Mouse (Mus musculus): ENCODE data around the gene Nae1. TPM values are rescaled to one million over a fixed set of nuclear protein-coding genes. Genes with fewer than 3 reads are reported as not detected.

The Nae1 gene
- total and polyA plus RNA-seq, 2 experiments from 2014 or later: 86.3 to 120 TPM

DNA sequence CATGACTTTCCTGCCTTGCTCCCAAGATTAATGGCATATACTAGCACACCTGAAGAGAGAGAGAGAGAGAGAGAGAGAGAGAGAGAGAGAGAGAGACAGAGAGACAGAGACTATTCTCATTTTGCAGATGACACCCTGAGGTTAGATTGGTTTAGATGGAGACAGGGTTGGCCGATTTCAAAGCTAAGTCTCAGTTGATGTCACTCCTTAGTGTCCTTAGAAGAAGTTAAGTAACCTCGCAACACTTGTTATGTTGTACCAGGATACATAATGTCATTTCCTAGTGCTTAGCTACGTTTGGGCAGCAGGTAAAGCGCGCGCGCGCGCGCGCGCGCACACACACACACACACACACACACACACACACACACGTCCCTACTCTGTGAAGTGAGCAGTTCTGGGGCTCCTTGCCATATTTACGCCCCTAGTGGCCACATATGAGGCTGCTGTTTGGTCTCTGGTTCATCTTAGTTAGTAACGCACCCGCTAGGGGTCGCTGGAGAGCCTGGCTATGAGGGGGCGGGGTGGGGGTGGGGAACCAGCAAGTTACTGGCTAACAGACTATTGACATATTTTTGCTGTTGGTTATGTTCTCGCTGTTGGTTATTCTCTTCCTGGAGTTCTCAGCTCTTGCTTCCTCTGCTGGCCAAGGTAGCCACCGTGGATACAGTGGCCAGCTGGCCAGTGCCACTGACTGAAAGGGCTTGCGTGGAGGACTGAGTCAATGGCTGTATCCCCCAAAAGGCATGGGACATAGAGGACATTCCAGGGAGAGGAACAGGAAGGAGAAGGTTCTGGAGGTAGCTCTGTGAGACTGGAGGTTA is 30.4 kb upstream of the Nae1 start:
- WGBS: 18% methylated on average over 22 of the region's 22 CpGs
- H3K4me2 ChIP-seq (ENCODE audit: low read depth): peak overlapping the region; percentile 19

DNA sequence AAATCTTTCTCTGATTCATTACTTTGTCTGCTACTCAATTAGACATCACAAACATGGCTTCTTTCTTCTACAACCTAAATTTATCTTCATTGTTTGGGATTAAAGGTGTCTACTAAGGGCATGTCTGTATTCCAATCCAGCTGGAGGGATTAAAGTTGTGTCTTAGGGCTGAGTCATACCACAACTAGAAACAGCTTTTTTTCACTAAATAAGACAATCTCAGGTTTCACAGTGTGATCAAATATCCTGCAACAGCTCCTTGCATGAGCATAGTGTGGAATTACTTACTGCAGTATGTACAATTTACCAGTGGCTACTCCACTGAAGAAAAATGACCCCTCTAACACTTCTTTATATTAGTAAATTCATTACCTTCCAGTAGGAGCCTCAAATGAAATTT is 26.3 kb upstream of the Nae1 start:
- no peak overlapping the region for H3K27ac ChIP-seq (ENCODE audit: low read depth, low read length)
- H3K4me1 ChIP-seq (ENCODE audit: insufficient read depth): no peaks in the 10 kb centered on the region
- no peak for DNase-seq
- H3K4me2 ChIP-seq (ENCODE audit: low read depth): no peak overlapping the region
- no peaks in the 10 kb centered on the region for H3K27me3 ChIP-seq (ENCODE audit: insufficient read depth, low read length)
- H3K9me3 ChIP-seq (ENCODE audit: low read length): no peaks in the 10 kb centered on the region
- H3K36me3 ChIP-seq (ENCODE audit: insufficient read depth): no peaks in the 10 kb centered on the region
- H3K9ac ChIP-seq: no peak overlapping the region
- no peak for ATAC-seq
- no peak overlapping the region for H3K4me3 ChIP-seq (ENCODE audit: low read depth, low read length)
- no peak for TF ChIP-seq CTCF (IDR thresholded peaks at IDR 0.05; ENCODE audit: low read depth)

More for the DNA sequence above, 30.4 kb upstream of the Nae1 start:
- DNase-seq (peak; percentile 92), ATAC-seq (peak; percentile 93)
- Histone ChIP-seq H3K9ac (no peak overlapping the region), H3K9me3 (ENCODE audit: low read length) (no peaks in the 10 kb centered on the region), H3K27me3 (ENCODE audit: insufficient read depth, low read length) (no peaks in the 10 kb centered on the region), H3K4me1 (ENCODE audit: insufficient read depth) (no peaks in the 10 kb centered on the region), H3K36me3 (ENCODE audit: insufficient read depth) (no peaks in the 10 kb centered on the region), H3K27ac (ENCODE audit: low read depth, low read length) (no peak overlapping the region), H3K4me3 (ENCODE audit: low read depth, low read length) (no peak overlapping the region)
- peak; percentile 90 for TF ChIP-seq CTCF (IDR thresholded peaks at IDR 0.05; ENCODE audit: low read depth)

DNA sequence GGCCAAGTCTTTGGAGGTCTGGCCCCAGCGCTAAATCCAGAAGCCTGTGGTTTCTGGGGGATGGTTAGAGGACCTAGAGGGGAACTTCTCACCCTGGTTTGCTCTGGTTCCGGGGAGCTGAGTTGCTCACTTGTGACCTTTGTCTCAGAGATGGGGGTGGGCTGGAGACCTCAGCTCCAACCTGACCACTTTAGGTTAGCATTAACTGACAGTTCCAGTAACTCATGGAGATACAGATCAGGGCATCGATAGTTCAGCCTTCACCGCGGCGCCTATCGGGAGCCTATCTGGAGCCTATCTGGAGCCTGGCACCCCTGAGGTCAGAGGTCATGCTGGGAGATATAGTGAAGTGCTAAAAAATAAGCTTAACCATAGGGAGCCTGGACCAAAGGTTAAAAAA is 22.8 kb upstream of the Nae1 start:
- 89% methylated on average over 7 of the region's 7 CpGs for WGBS
- no peak for TF ChIP-seq CTCF (IDR thresholded peaks at IDR 0.05; ENCODE audit: low read depth)
- Histone ChIP-seq H3K4me1 (ENCODE audit: insufficient read depth) (no peaks in the 10 kb centered on the region), H3K9me3 (ENCODE audit: low read length) (no peaks in the 10 kb centered on the region), H3K27me3 (ENCODE audit: insufficient read depth, low read length) (no peaks in the 10 kb centered on the region), H3K36me3 (ENCODE audit: insufficient read depth) (no peaks in the 10 kb centered on the region), H3K4me3 (ENCODE audit: low read depth, low read length) (no peak overlapping the region), H3K4me2 (ENCODE audit: low read depth) (no peak overlapping the region), H3K9ac (no peak overlapping the region), H3K27ac (ENCODE audit: low read depth, low read length) (no peak overlapping the region)
- ATAC-seq (no peak), DNase-seq (no peak)

DNA sequence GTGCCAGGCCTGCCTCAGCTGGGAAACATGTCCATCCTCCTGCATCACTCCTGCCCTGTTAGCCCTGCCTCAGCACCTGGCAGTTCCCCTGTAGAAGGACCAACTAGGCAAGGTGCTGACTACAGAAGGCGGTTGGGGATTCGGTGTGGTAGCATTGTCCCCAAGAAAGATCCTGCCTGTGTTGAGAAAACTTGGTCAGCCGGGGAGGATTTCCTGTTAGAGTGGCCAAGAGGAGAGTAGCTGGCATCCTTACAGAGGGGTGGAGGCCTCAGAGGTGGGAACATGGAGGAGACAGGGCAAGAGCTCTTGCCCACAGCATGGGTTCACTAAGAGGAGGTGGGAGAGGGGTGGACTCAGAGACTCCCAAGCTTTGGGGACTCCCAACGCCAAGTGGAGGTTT is 20.8 kb upstream of the Nae1 start:
- H3K4me2 ChIP-seq (ENCODE audit: low read depth): no peak overlapping the region
- H3K9ac ChIP-seq: no peak overlapping the region
- H3K4me1 ChIP-seq (ENCODE audit: insufficient read depth): no peaks in the 10 kb centered on the region
- no peak for TF ChIP-seq CTCF (IDR thresholded peaks at IDR 0.05; ENCODE audit: low read depth)
- H3K9me3 ChIP-seq (ENCODE audit: low read length): no peaks in the 10 kb centered on the region
- H3K36me3 ChIP-seq (ENCODE audit: insufficient read depth): no peaks in the 10 kb centered on the region
- DNase-seq (no peak), ATAC-seq (no peak)
- WGBS: 82% methylated on average over 4 of the region's 4 CpGs
- H3K4me3 ChIP-seq (ENCODE audit: low read depth, low read length): no peak overlapping the region
- no peak overlapping the region for H3K27ac ChIP-seq (ENCODE audit: low read depth, low read length)
- H3K27me3 ChIP-seq (ENCODE audit: insufficient read depth, low read length): no peaks in the 10 kb centered on the region

DNA sequence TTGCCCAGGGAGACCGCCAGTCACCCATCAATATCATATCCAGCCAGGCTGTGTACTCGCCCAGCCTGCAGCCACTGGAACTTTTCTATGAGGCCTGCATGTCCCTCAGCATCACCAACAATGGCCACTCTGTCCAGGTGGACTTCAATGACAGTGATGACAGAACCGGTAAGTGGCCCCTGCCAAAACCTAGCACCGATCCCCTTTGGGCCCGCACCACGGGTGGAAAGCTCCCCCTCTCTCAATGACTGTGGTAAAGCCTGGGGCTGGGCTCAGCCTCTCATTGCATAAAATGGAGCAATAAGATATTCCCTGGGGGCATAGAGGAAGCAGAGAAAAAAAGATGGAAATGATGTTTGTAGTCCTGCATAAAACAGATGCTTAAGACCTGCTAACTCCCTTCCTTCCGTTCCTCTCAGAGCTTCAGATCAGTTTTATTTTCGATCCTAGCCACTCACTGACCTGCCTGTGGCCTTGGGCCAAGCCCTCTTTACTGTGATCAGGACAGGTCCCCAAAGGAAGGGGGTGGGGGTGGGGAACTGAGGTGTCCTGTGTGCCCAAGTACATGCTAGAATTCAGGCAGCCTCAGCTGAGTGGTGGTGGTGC is 9.1 kb upstream of the Nae1 start:
- Histone ChIP-seq H3K27me3 (ENCODE audit: insufficient read depth, low read length) (peaks cover 27% of the 10 kb centered on the region), H3K4me3 (ENCODE audit: low read depth, low read length) (no peak overlapping the region), H3K27ac (ENCODE audit: low read depth, low read length) (no peak overlapping the region), H3K4me2 (ENCODE audit: low read depth) (no peak overlapping the region), H3K4me1 (ENCODE audit: insufficient read depth) (peaks cover 9% of the 10 kb centered on the region; the same call in 1 of the 2 replicates), H3K36me3 (ENCODE audit: insufficient read depth) (no peaks in the 10 kb centered on the region), H3K9me3 (ENCODE audit: low read length) (no peaks in the 10 kb centered on the region), H3K9ac (no peak overlapping the region)
- no peak for DNase-seq
- WGBS: 82% methylated on average over 8 of the region's 8 CpGs
- no peak for ATAC-seq
- no peak for TF ChIP-seq CTCF (IDR thresholded peaks at IDR 0.05; ENCODE audit: low read depth)

DNA sequence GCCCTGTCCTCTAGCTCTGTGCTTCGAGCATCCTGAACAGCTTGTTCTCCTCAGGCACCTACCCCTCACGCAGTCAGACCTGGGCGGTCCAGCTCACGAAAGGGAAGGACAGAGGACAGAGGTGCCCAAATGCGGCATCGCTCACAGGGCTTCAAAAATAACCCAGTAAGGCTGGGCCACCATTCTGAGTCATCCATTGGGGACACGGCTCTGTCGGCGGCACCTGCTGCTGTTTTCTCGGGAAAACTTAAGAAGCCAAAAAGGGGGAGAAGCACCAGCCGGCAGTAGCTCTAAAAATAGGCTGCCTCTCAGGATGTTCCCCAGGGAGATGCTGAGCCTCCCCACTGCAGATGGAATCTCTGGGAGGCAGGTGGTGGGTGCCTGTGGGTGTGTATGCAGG is 7.7 kb upstream of the Nae1 start:
- Histone ChIP-seq H3K36me3 (ENCODE audit: insufficient read depth) (no peaks in the 10 kb centered on the region), H3K4me1 (ENCODE audit: insufficient read depth) (peaks cover 9% of the 10 kb centered on the region; the same call in 1 of the 2 replicates), H3K27me3 (ENCODE audit: insufficient read depth, low read length) (peaks cover 27% of the 10 kb centered on the region), H3K9ac (no peak overlapping the region), H3K9me3 (ENCODE audit: low read length) (no peaks in the 10 kb centered on the region), H3K27ac (ENCODE audit: low read depth, low read length) (no peak overlapping the region), H3K4me2 (ENCODE audit: low read depth) (peak overlapping the region; percentile 96), H3K4me3 (ENCODE audit: low read depth, low read length) (peak overlapping the region; percentile 52; the same call in 1 of the 2 replicates)
- DNase-seq (peak; percentile 61), ATAC-seq (peak; percentile 63; the same call in 1 of the 2 replicates)
- no peak for TF ChIP-seq CTCF (IDR thresholded peaks at IDR 0.05; ENCODE audit: low read depth)
- 8% methylated on average over 11 of the region's 11 CpGs for WGBS

DNA sequence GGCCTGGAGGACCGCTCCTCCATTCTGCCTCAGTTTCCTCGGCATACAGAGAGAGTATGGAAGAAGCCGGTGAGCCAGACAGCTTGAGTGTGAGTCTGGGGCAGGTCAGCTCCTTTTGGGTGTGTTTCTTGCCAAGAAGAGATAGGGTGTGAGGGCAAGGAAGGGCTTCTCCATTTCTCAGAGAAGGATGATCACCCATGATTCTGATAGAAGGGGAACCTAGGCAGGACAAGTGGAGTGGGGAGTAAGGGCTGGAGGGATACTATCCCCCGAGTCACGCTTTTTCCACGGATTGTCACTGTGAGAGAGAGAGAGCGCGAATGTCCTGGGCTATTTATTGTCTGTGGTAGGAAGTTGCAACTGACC is 7.1 kb upstream of the Nae1 start:
- TF ChIP-seq CTCF (IDR thresholded peaks at IDR 0.05; ENCODE audit: low read depth): no peak
- Histone ChIP-seq H3K9ac (no peak overlapping the region; the same call in 1 of the 2 replicates), H3K36me3 (ENCODE audit: insufficient read depth) (no peaks in the 10 kb centered on the region), H3K27ac (ENCODE audit: low read depth, low read length) (no peak overlapping the region), H3K27me3 (ENCODE audit: insufficient read depth, low read length) (peaks cover 27% of the 10 kb centered on the region), H3K4me1 (ENCODE audit: insufficient read depth) (peaks cover 9% of the 10 kb centered on the region; the same call in 1 of the 2 replicates), H3K4me3 (ENCODE audit: low read depth, low read length) (peak overlapping the region; percentile 52), H3K9me3 (ENCODE audit: low read length) (no peaks in the 10 kb centered on the region), H3K4me2 (ENCODE audit: low read depth) (peak overlapping the region; percentile 96)
- ATAC-seq: no peak
- no peak for DNase-seq
- WGBS: 9% methylated on average over 8 of the region's 8 CpGs

Data from forebrain, postnatal 0 days (tissue).